Mouse (Mus musculus) hindbrain, embryonic 15.5 days (tissue): ENCODE measurements at regions not wholly inside any gene's neighbourhood (a gene's known extent, or its start where the extent isn't known, plus 50 kb on each side); places are given as distances from the start of the nearest gene placed in this dataset.

Source experiments
- ATAC-seq: fragments of 200-750 bp; cut with Nextera tagmentation; 2 replicates; pipeline ENCODE4 v1.8.0; 2017; ENCODE audit warnings: low read depth, moderate number of reproducible peaks, moderate TSS enrichment; ENCODE audit not compliant: low FRiP score
- H3K27ac ChIP-seq: fragments of 300-500 bp; sonication (generic); replicated peaks from 2 replicates; pipeline ENCODE4 v1.5.1; 2015; ENCODE audit warnings: mild to moderate bottlenecking, inconsistent platforms
- H3K27me3 ChIP-seq: fragments of 300-500 bp; sonication (generic); 2 replicates; pipeline ENCODE4 v1.6.1; 2015; ENCODE audit warnings: control low read depth, inconsistent platforms
- H3K36me3 ChIP-seq: fragments of 300-500 bp; sonication (generic); 2 replicates; pipeline ENCODE4 v1.6.1; 2015; ENCODE audit warnings: control low read depth, inconsistent platforms
- H3K4me1 ChIP-seq: fragments of 300-500 bp; sonication (generic); replicated peaks from 2 replicates; pipeline ENCODE4 v1.6.1; 2015; ENCODE audit warnings: control low read depth, inconsistent platforms
- H3K4me2 ChIP-seq: fragments of 300-500 bp; sonication (generic); 2 replicates; pipeline ENCODE4 v1.6.1; 2015; ENCODE audit warnings: moderate library complexity, mild to moderate bottlenecking, inconsistent platforms
- H3K4me3 ChIP-seq: fragments of 300-500 bp; sonication (generic); 2 replicates; pipeline ENCODE4 v1.5.1; 2015; ENCODE audit warnings: mild to moderate bottlenecking, inconsistent platforms
- H3K9ac ChIP-seq: fragments of 300-500 bp; sonication (generic); 2 replicates; pipeline ENCODE4 v1.6.1; 2015; ENCODE audit warnings: inconsistent platforms
- H3K9me3 ChIP-seq: fragments of 300-500 bp; sonication (generic); 2 replicates; pipeline ENCODE4 v1.6.1; 2016; ENCODE audit warnings: control low read depth, inconsistent platforms
- WGBS: fragments of 180-500 bp; shearing (Covaris S2); methylation state at CpG from one replicate; pipeline ENCODE4 v1.1.7; 2015; 5-methylcytosine and 5-hydroxymethylcytosine counted together

GRCm38 (mm10) chr14:91354201-91354600 lies 2536.3 kb downstream of the Pcdh9 start:
- Histone ChIP-seq H3K27me3 (no peaks in the 10 kb centered on the region), H3K9ac (no peak overlapping the region), H3K27ac (no peak overlapping the region), H3K9me3 (no peaks in the 10 kb centered on the region), H3K4me2 (no peak overlapping the region), H3K36me3 (no peaks in the 10 kb centered on the region), H3K4me3 (no peak overlapping the region), H3K4me1 (no peaks in the 10 kb centered on the region)
- WGBS = 84% methylated on average over 1 of the region's 1 CpGs
- ATAC-seq = no peak

- Histone ChIP-seq H3K4me3 (no peak overlapping the region), H3K36me3 (no peaks in the 10 kb centered on the region), H3K27ac (no peak overlapping the region), H3K4me1 (no peaks in the 10 kb centered on the region), H3K9ac (no peak overlapping the region), H3K9me3 (no peaks in the 10 kb centered on the region), H3K27me3 (no peaks in the 10 kb centered on the region), H3K4me2 (no peak overlapping the region)
- 33% methylated on average over 3 of the region's 3 CpGs for WGBS
- peak; percentile 66; the same call in 1 of the 2 replicates for ATAC-seq
Measured at GRCm38 (mm10) chr14:91326683-91327098, 2563.8 kb downstream of the Pcdh9 start.
